Mouse (Mus musculus) ES-Bruce4 (cell line): ENCODE results near the gene Rps6ka2. TPM values are rescaled to one million over a fixed set of nuclear protein-coding genes. Genes with fewer than 3 reads are reported as not detected.

Source experiments
- H3K27ac ChIP-seq: 2 replicates; pipeline ENCODE4 v1.5.1; 2012; ENCODE audit warnings: low read length, inconsistent platforms; ENCODE audit not compliant: insufficient read depth
- H3K27me3 ChIP-seq: 2 replicates; pipeline ENCODE4 v1.6.1; 2012; ENCODE audit warnings: mild to moderate bottlenecking, low read length, inconsistent platforms; ENCODE audit not compliant: control insufficient read depth, poor library complexity, insufficient read depth, severe bottlenecking
- H3K36me3 ChIP-seq: 2 replicates; pipeline ENCODE4 v1.6.1; 2012; ENCODE audit warnings: inconsistent platforms, mild to moderate bottlenecking, low read length, moderate library complexity; ENCODE audit not compliant: control insufficient read depth, poor library complexity, insufficient read depth, severe bottlenecking
- H3K4me1 ChIP-seq: one replicate; pipeline ENCODE4 v1.8.1; 2011; ENCODE audit warnings: low read length; ENCODE audit not compliant: control insufficient read depth, insufficient read depth
- H3K4me3 ChIP-seq: 2 replicates; pipeline ENCODE4 v1.5.1; 2011; ENCODE audit warnings: low read depth, mild to moderate bottlenecking, low read length
- H3K9ac ChIP-seq: 2 replicates; pipeline ENCODE4 v1.6.1; 2012; ENCODE audit warnings: low read depth, mild to moderate bottlenecking, inconsistent platforms; ENCODE audit not compliant: poor library complexity, severe bottlenecking
- H3K9me3 ChIP-seq: replicated peaks from 2 replicates; pipeline ENCODE4 v1.6.1; 2012; ENCODE audit warnings: mild to moderate bottlenecking, low read length, inconsistent platforms; ENCODE audit not compliant: control insufficient read depth, poor library complexity, insufficient read depth, severe bottlenecking
- CTCF ChIP-seq: IDR thresholded peaks from one replicate; pipeline ENCODE4 v1.8.1; 2011; ENCODE audit warnings: low read depth, low read length
- EP300 ChIP-seq: IDR thresholded peaks from 2 replicates; pipeline ENCODE4 v1.6.1; 2011; ENCODE audit warnings: low read depth, low read length; ENCODE audit not compliant: insufficient read depth
- POLR2A ChIP-seq: IDR thresholded peaks from one replicate; pipeline ENCODE4 v1.8.1; 2011; ENCODE audit warnings: low read length; ENCODE audit not compliant: insufficient read depth
- polyA plus RNA-seq: library from polyadenylated mRNA; stranded (reverse); fragments of >200 nt; gene quantifications from 2 replicates; pipeline ENCODE4 v1.2.4, GENCODE M21; 2011; ENCODE audit warnings: low read depth; ENCODE audit not compliant: missing spikeins, insufficient read depth, insufficient read length

The Rps6ka2 gene
- polyA plus RNA-seq, 1 experiment, result 26.6 TPM

GRCm38 (mm10) chr17:7168961-7169626, 821 bp upstream of the Rps6ka2 start:
- H3K27me3 ChIP-seq, result no peaks in the 10 kb centered on the region
- TF ChIP-seq POLR2A (no peak), EP300 (no peak), CTCF (no peak)
- H3K9me3 ChIP-seq, result no peaks in the 10 kb centered on the region
- H3K4me3 ChIP-seq, result peak overlapping the region; percentile 46
- no peaks in the 10 kb centered on the region for H3K36me3 ChIP-seq
- H3K4me1 ChIP-seq, result no peaks in the 10 kb centered on the region
- H3K27ac ChIP-seq, result peak overlapping the region; percentile 20; the same call in 1 of the 2 replicates
- H3K9ac ChIP-seq, result peak overlapping the region; percentile 5; the same call in 1 of the 2 replicates

DNA sequence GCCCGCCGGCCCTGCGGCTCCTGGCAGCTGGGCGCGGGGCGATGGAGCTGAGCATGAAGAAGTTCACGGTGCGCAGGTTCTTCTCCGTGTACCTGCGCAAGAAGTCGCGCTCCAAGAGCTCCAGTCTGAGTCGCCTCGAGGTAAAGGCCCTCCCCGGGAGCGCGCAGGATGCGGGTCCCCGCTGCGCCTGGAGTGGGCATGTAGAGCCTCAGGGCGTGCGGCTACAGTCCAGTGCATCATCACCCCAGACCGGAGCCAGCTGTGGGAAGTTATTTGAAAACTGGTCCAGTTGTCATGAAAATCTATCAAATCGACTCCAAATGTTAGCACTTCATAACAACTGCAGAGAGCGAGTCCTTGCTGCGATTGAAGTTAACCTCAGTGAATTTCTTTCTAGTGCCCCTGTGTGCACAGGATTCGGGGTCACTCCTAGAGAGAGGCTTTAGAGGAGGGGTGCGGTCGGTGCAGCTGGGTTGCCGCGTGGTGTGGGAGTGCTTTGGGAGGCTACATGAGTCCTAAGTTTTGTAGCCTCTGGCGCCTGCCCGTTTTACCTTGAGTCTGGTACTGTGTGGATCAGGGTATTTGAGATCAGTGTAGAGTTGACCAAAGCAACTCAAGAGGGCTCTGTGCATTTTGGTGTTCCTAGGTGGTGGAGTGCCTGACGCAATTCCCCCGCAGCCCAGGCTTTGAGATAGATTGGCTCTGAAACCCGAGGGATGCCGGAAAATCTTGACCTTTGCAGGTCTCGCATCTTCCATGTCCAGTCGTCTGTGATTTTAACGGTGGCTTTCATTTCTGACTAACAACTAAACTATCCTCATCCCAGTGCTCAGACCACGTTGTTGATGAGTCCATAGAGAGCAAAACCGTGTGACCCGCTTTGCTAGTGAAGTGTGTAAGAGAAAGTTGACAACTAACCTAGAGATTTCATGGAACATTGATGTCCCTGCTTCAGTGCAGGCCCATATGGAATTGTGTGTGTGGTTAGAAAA, 685 bp downstream of the Rps6ka2 start:
- no peaks in the 10 kb centered on the region for H3K4me1 ChIP-seq
- peak overlapping the region; percentile 53 for H3K9ac ChIP-seq
- 0 out of 2 replicates have a peak overlapping the region, but pooled peaks have one; percentile 5 for H3K27ac ChIP-seq
- no peaks in the 10 kb centered on the region for H3K9me3 ChIP-seq
- H3K27me3 ChIP-seq, result no peaks in the 10 kb centered on the region
- peak overlapping the region; percentile 82 for H3K4me3 ChIP-seq
- TF ChIP-seq POLR2A, result no peak
- no peak for TF ChIP-seq CTCF
- TF ChIP-seq EP300, result no peak
- H3K36me3 ChIP-seq, result no peaks in the 10 kb centered on the region

GRCm38 (mm10) chr17:7173331-7174028, 3.6 kb downstream of the Rps6ka2 start:
- no peak overlapping the region for H3K4me3 ChIP-seq
- TF ChIP-seq EP300 (no peak), CTCF (no peak), POLR2A (no peak)
- H3K9me3 ChIP-seq, result no peaks in the 10 kb centered on the region
- no peaks in the 10 kb centered on the region for H3K27me3 ChIP-seq
- no peaks in the 10 kb centered on the region for H3K4me1 ChIP-seq
- no peaks in the 10 kb centered on the region for H3K36me3 ChIP-seq
- no peak overlapping the region for H3K9ac ChIP-seq
- H3K27ac ChIP-seq, result no peak overlapping the region

DNA sequence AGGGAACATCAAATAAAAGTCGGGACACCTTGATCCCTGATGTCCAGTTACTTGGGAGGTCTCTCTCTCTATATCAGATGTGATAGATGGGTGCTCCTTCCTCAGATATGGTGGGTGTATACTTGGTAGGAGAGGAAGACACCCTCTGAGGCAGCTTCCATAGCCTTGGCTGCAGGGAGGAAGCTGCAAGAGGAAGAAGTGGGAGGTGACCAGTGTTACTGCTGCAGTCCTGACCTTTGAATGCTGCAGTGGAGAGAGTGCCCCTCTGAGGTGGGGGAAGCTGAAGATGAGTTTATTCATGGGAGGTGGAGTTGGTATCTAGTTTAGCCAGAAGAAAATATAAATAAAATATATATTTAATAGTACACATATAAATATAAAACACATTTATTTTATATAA, 5.4 kb downstream of the Rps6ka2 start:
- H3K27ac ChIP-seq, result no peak overlapping the region
- TF ChIP-seq EP300, result no peak
- no peak for TF ChIP-seq CTCF
- no peak for TF ChIP-seq POLR2A
- H3K4me1 ChIP-seq, result no peaks in the 10 kb centered on the region
- H3K9ac ChIP-seq, result no peak overlapping the region
- H3K27me3 ChIP-seq, result no peaks in the 10 kb centered on the region
- H3K36me3 ChIP-seq, result no peaks in the 10 kb centered on the region
- H3K9me3 ChIP-seq, result no peaks in the 10 kb centered on the region
- no peak overlapping the region for H3K4me3 ChIP-seq

GRCm38 (mm10) chr17:7176394-7176793, 6.5 kb downstream of the Rps6ka2 start:
- Histone ChIP-seq H3K27ac (no peak overlapping the region), H3K9me3 (no peaks in the 10 kb centered on the region), H3K9ac (no peak overlapping the region), H3K4me3 (no peak overlapping the region), H3K4me1 (peaks cover 2% of the 10 kb centered on the region), H3K27me3 (no peaks in the 10 kb centered on the region), H3K36me3 (no peaks in the 10 kb centered on the region)
- TF ChIP-seq EP300 (no peak), CTCF (no peak), POLR2A (no peak)
